Mouse (Mus musculus): ENCODE results near the gene Rnf217. TPM values are rescaled to one million over a fixed set of nuclear protein-coding genes. Genes with fewer than 3 reads are reported as not detected.
A peak's percentile ranks its signal among the peaks of the same experiment; 100 is the strongest.

Gene Rnf217
- polyA plus RNA-seq, 1 experiment from 2014 or later: 1.0 TPM

- Histone ChIP-seq H3K36me3 (no peaks in the 10 kb centered on the region), H3K27me3 (ENCODE audit: insufficient read depth, poor library complexity, severe bottlenecking) (no peaks in the 10 kb centered on the region), H3K27ac (no peak overlapping the region), H3K9me3 (no peaks in the 10 kb centered on the region), H3K4me1 (replicated peaks) (peaks cover 17% of the 10 kb centered on the region), H3K4me3 (no peak overlapping the region)
- DNase-seq (ENCODE audit: low spot score): no peak
- 57% methylated on average over 4 of the region's 4 CpGs for WGBS
These were observed 12.2 kb downstream of the Rnf217 start for GRCm38 (mm10) chr10:31596804-31597203.

GRCm38 (mm10) chr10:31595326-31595725, 13.7 kb downstream of the Rnf217 start:
- no peak for DNase-seq (ENCODE audit: low spot score)
- 91% methylated on average over 4 of the region's 4 CpGs for WGBS
- H3K9me3 ChIP-seq: no peaks in the 10 kb centered on the region
- H3K27me3 ChIP-seq (ENCODE audit: insufficient read depth, poor library complexity, severe bottlenecking): no peaks in the 10 kb centered on the region
- H3K36me3 ChIP-seq: no peaks in the 10 kb centered on the region
- no peak overlapping the region for H3K27ac ChIP-seq
- H3K4me1 ChIP-seq (replicated peaks): peaks cover 17% of the 10 kb centered on the region
- no peak overlapping the region for H3K4me3 ChIP-seq

- H3K9me3 ChIP-seq: no peaks in the 10 kb centered on the region
- H3K4me1 ChIP-seq (replicated peaks): peaks cover 17% of the 10 kb centered on the region
- H3K27ac ChIP-seq: peak overlapping the region; percentile 60
- no peaks in the 10 kb centered on the region for H3K27me3 ChIP-seq (ENCODE audit: insufficient read depth, poor library complexity, severe bottlenecking)
- DNase-seq (ENCODE audit: low spot score): peak; percentile 14
- H3K4me3 ChIP-seq: no peak overlapping the region
- whole genome bisulfite sequencing: 53% methylated on average over 9 of the region's 9 CpGs
- no peaks in the 10 kb centered on the region for H3K36me3 ChIP-seq
These were observed 16.1 kb downstream of the Rnf217 start for GRCm38 (mm10) chr10:31592741-31593524.

GRCm38 (mm10) chr10:31592095-31592740, 16.8 kb downstream of the Rnf217 start:
- Histone ChIP-seq H3K9me3 (no peaks in the 10 kb centered on the region), H3K27ac (peak overlapping the region; percentile 60), H3K27me3 (ENCODE audit: insufficient read depth, poor library complexity, severe bottlenecking) (no peaks in the 10 kb centered on the region), H3K4me1 (replicated peaks) (peaks cover 17% of the 10 kb centered on the region), H3K4me3 (no peak overlapping the region), H3K36me3 (no peaks in the 10 kb centered on the region)
- no peak for DNase-seq (ENCODE audit: low spot score)
- 70% methylated on average over 3 of the region's 3 CpGs for WGBS

- DNase-seq (ENCODE audit: low spot score): no peak
- no peak overlapping the region for H3K27ac ChIP-seq
- H3K27me3 ChIP-seq (ENCODE audit: insufficient read depth, poor library complexity, severe bottlenecking): no peaks in the 10 kb centered on the region
- no peak overlapping the region for H3K4me3 ChIP-seq
- H3K9me3 ChIP-seq: no peaks in the 10 kb centered on the region
- H3K36me3 ChIP-seq: no peaks in the 10 kb centered on the region; the same call in 1 of the 2 replicates
- 89% methylated on average over 4 of the region's 4 CpGs for WGBS
- H3K4me1 ChIP-seq (replicated peaks): no peaks in the 10 kb centered on the region
These were observed 28.3 kb downstream of the Rnf217 start for GRCm38 (mm10) chr10:31580722-31581121.

GRCm38 (mm10) chr10:31580073-31580472, 28.9 kb downstream of the Rnf217 start:
- H3K27ac ChIP-seq: no peak overlapping the region
- H3K9me3 ChIP-seq: no peaks in the 10 kb centered on the region
- DNase-seq (ENCODE audit: low spot score): no peak
- H3K36me3 ChIP-seq: no peaks in the 10 kb centered on the region; the same call in 1 of the 2 replicates
- no peaks in the 10 kb centered on the region for H3K4me1 ChIP-seq (replicated peaks)
- no peaks in the 10 kb centered on the region for H3K27me3 ChIP-seq (ENCODE audit: insufficient read depth, poor library complexity, severe bottlenecking)
- no peak overlapping the region for H3K4me3 ChIP-seq
- 94% methylated on average over 1 of the region's 1 CpGs for WGBS

DNA sequence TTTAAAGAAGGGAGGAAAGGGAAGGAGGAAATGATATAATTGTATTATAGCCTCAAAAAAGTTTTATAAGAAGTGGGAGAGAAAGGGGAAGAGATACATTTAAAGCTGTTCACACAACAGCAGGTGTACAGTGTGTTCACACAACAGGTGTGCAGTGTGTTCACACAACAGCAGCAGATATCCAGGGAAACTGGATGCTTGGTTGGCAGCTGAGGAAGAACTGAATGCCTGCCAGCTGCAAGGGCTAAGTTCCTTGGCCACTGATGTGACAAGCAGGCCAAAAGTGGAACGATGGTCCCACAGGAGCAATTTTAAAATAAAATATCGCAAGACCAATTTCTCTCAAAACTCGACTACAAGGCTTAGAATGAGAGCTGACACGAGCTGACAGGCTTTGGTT, 35.7 kb downstream of the Rnf217 start:
- Histone ChIP-seq H3K4me3 (no peak overlapping the region), H3K36me3 (no peaks in the 10 kb centered on the region), H3K27ac (no peak overlapping the region), H3K4me1 (replicated peaks) (no peaks in the 10 kb centered on the region), H3K9me3 (no peaks in the 10 kb centered on the region), H3K27me3 (ENCODE audit: insufficient read depth, poor library complexity, severe bottlenecking) (no peaks in the 10 kb centered on the region)
- WGBS: 92% methylated on average over 4 of the region's 4 CpGs
- no peak for DNase-seq (ENCODE audit: low spot score)

GRCm38 (mm10) chr10:31557311-31557710, 51.7 kb downstream of the Rnf217 start:
- no peak overlapping the region for H3K4me3 ChIP-seq
- H3K27ac ChIP-seq: no peak overlapping the region
- H3K27me3 ChIP-seq (ENCODE audit: insufficient read depth, poor library complexity, severe bottlenecking): no peaks in the 10 kb centered on the region
- DNase-seq (ENCODE audit: low spot score): no peak
- no peaks in the 10 kb centered on the region for H3K9me3 ChIP-seq
- no peaks in the 10 kb centered on the region for H3K4me1 ChIP-seq (replicated peaks)
- 95% methylated on average over 2 of the region's 2 CpGs for WGBS
- H3K36me3 ChIP-seq: no peaks in the 10 kb centered on the region

DNA sequence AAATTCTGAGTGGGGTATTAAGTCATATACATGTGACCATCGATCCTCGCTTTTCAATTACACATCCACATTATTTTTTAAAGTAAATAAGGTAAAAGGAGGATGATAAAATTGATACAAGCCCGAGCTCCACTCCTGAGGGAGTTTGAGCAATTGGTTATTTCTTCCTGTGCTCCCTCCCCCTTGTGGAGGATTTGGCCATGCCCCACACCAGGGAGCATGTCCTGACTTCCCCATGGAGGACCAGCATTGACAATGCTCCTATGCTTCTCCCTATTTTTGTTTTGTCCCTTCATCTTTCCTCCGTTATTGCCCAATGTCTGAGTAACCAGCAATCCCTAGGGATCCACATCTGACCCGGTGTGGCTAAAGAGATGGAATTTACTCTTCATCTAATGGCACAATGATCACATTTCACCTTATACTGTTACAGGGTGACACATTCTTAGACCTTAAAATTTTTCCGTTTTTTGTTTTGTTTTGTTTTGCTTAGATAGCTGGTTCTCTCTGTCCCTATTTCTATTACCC, 53.5 kb downstream of the Rnf217 start:
- 78% methylated on average over 6 of the region's 6 CpGs for WGBS
- no peaks in the 10 kb centered on the region for H3K36me3 ChIP-seq

DNA sequence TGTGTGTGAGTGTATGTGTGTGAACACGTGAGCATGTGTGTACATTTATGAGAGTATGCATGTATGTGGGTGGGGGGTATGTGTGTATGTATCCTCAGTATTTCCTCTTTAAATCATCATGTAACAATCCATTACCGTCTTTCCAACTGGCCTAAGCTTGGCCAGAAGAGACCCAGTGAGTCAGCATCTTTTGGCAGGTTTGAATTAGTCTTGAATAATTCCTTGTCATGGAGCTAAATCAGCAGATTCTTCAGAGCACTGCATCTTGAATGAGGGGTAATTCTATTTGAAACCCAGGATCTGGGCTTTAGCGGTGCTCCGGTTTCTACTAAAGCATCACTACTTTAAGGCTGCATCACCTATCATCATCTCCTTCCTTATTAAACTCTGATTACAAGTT, 55.7 kb downstream of the Rnf217 start:
- no peaks in the 10 kb centered on the region for H3K4me1 ChIP-seq (replicated peaks)
- DNase-seq (ENCODE audit: low spot score): no peak
- no peaks in the 10 kb centered on the region for H3K9me3 ChIP-seq
- no peaks in the 10 kb centered on the region for H3K36me3 ChIP-seq
- H3K27me3 ChIP-seq (ENCODE audit: insufficient read depth, poor library complexity, severe bottlenecking): no peaks in the 10 kb centered on the region
- H3K27ac ChIP-seq: no peak overlapping the region
- WGBS: 92% methylated on average over 4 of the region's 4 CpGs
- H3K4me3 ChIP-seq: no peak overlapping the region

More for the DNA sequence above, 53.5 kb downstream of the Rnf217 start:
- Histone ChIP-seq H3K9me3 (no peaks in the 10 kb centered on the region), H3K27ac (no peak overlapping the region), H3K4me1 (replicated peaks) (no peaks in the 10 kb centered on the region), H3K4me3 (no peak overlapping the region), H3K27me3 (ENCODE audit: insufficient read depth, poor library complexity, severe bottlenecking) (no peaks in the 10 kb centered on the region)
- no peak for DNase-seq (ENCODE audit: low spot score)

DNA sequence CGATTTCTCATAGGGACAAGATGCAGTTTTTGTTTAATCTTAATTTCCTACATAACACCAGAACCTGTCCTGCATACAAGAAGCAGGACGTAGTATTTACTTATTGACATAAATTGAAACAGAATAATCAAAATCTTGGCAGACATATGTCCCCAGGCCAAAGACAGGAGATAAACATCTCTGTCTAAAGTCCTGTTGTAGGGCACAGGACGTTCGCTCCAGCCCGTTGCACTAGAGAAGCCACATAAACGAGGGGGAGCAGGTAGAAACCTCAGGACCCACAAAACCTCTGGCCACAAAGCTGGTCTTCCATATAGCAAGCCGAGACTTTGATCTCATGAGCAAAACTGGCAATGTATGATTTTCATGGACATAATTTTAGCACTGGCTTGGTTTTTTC, 57.1 kb downstream of the Rnf217 start:
- 88% methylated on average over 7 of the region's 7 CpGs for WGBS
- Histone ChIP-seq H3K36me3 (no peaks in the 10 kb centered on the region), H3K9me3 (no peaks in the 10 kb centered on the region), H3K4me1 (replicated peaks) (no peaks in the 10 kb centered on the region), H3K4me3 (no peak overlapping the region), H3K27ac (no peak overlapping the region), H3K27me3 (ENCODE audit: insufficient read depth, poor library complexity, severe bottlenecking) (no peaks in the 10 kb centered on the region)
- DNase-seq (ENCODE audit: low spot score): no peak

DNA sequence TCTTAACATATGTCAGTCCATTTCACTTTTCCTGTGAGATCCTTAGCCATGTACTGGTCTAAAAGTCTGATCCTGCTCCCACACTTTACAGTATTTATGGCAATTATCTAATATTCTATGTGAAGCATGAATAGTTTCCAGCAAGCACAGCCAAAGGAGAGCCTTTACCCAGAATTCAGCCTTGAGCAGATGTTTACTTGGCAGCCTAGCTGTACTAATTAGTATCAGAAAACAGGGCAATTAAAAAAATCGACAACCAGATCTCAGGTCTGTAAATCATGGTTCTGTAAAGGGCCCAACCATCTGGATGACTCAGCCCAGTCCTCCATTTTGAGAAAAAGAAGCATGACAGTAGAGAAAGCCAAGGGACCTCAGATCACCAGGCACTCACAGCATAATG, 57.6 kb downstream of the Rnf217 start:
- no peak for DNase-seq (ENCODE audit: low spot score)
- Histone ChIP-seq H3K9me3 (no peaks in the 10 kb centered on the region), H3K36me3 (no peaks in the 10 kb centered on the region), H3K4me3 (no peak overlapping the region), H3K4me1 (replicated peaks) (no peaks in the 10 kb centered on the region), H3K27me3 (ENCODE audit: insufficient read depth, poor library complexity, severe bottlenecking) (no peaks in the 10 kb centered on the region), H3K27ac (no peak overlapping the region)
- WGBS: 93% methylated on average over 1 of the region's 1 CpGs

DNA sequence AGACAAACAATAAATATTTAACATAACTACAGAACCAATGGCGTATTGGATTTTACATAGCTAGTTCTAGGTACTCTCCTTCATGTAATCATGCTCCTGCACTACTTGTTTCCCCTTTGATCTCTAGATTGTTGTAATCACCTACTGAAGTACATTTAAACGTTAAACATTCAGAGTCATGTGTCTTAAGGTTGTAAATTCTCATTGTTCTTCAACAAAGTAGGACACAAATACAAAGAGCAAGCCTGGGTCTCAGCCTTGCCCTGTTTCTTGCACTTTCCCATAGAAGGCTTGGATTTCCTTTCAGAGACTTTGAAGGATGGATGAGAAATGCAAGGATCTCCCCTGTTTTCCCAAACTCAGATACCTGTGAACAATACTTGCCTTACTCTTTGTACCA, 61.8 kb downstream of the Rnf217 start:
- Histone ChIP-seq H3K36me3 (no peaks in the 10 kb centered on the region), H3K27ac (no peak overlapping the region), H3K4me1 (replicated peaks) (no peaks in the 10 kb centered on the region), H3K27me3 (ENCODE audit: insufficient read depth, poor library complexity, severe bottlenecking) (no peaks in the 10 kb centered on the region), H3K9me3 (no peaks in the 10 kb centered on the region), H3K4me3 (no peak overlapping the region)
- 82% methylated on average over 2 of the region's 2 CpGs for WGBS
- no peak for DNase-seq (ENCODE audit: low spot score)

All from hindbrain, embryonic 10.5 days (tissue).